Mouse (Mus musculus): ENCODE measurements around the gene Akap1.

The Akap1 gene

DNA sequence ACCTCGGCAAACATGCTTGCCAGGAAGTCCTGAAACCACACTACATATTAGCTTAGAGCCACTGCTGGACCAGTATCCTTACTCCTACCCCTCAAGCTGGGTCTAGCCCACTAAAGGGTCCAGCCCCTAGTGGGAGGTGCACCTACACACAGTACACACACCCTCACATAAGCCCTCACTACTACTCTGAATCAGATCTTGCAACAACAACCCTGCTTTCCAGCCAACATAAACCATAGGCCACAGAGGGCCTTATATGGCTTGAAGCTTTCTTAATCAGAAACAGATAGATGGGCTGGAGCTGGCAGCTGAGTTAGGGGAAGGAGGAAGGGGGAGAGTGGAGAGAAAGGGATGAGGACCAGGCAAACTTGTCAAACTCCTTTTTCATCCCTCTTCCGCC lies 8.0 kb downstream of the Akap1 start:
- ChIA-PET CTCF (interaction anchor here in 3 of 4 experiments (0.6 to 2.4 kb wide), 3 partner anchors 8 to 445 kb away, joined by 3 to 9 read pairs (median 7); no protein-coding TSS in a partner anchor), POLR2A (interaction anchor here in 3 of 4 experiments (0.5 to 13.4 kb wide), 25 partner anchors 5 to 137 kb away, joined by 3 to 210 read pairs (median 5); partner anchors contain the start of genes Akap1 (in 2 of the 3), Coil (in 1 of the 3) and Scpep1 (in 1 of the 3))

DNA sequence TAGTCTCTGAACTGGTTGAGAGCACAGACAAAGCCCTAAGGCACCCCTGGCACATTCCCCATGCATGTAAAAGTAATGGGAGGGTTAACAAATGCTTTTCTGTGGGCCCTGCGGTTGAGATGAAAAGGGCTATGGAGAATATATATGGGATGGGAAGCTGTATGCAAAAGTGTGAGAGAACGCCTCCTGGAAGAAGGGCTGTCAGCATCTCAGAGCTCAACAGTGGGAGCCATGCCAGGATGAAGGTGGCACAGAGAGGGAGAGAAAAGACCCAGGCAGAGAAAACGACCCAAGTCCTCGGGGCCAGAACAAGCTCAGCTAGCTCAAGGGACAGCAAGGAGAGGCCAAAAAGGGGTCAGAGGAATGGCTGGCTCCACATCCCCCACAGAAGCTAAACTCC lies 8.6 kb downstream of the Akap1 start:
- ChIA-PET POLR2A (interaction anchor here in 3 of 4 experiments (0.6 to 13.4 kb wide), 18 partner anchors 8 to 203 kb away, joined by 3 to 210 read pairs (median 4); partner anchors contain the start of genes Akap1 (in 2 of the 3), Coil (in 1 of the 3) and Scpep1 (in 1 of the 3)), CTCF (interaction anchor here in 2 of 4 experiments (0.6 to 1.0 kb wide), 2 partner anchors 210 to 444 kb away, joined by 3 to 7 read pairs; no protein-coding TSS in a partner anchor)

DNA sequence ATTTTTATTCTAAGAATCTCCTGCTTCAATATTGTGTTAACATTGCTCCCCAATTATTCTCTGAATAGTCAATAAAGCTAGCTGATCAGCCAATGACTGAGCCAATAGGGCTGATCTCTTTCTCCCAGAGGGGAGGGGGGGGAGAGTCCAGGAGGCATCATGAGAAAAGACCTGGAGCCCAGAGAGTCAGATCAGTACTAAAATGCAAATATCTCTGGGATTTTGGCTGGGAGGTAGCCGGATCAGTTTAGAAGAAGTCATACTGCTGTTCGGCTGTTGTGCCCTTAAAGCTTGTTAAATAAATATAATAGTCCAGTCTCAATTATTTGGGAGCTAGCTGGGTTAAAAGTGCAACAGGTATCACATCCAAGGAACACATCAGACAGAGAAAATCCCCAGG lies 10.8 kb downstream of the Akap1 start:
- POLR2A ChIA-PET, result interaction anchor here in 3 of 4 experiments (0.6 to 13.4 kb wide), 15 partner anchors 6 to 1427 kb away, joined by 3 to 210 read pairs (median 4); partner anchors contain the start of genes Akap1 (in 2 of the 3) and Coil (in 1 of the 3)
- CTCF ChIA-PET, result interaction anchor here in 1 of 4 experiments (0.6 kb wide), 1 partner anchor 115 kb away, joined by 5 read pairs; no protein-coding TSS in a partner anchor

DNA sequence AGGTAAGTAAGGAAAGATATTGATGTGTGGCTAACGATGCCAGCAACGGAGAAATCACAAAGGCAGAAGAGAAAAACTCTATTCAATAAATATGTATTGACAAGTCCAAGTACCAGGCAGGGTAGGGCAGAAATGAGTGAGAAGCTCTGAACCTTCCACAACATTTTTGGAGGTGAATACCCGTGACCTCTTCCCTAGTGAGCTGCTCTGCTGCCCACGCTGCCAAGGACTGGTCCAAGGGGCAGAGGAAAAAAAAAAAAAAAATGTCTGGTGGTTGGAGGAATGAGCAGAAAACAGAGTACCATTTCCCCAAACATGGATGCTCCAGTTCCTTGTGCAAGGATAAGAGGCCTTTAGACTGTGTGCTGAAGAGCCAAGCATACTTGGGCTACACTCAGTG lies 11.6 kb downstream of the Akap1 start:
- ChIA-PET POLR2A (interaction anchor here (0.9 to 13.4 kb wide), 8 partner anchors 6 to 416 kb away, joined by 3 to 210 read pairs (median 6); partner anchors contain the start of gene Akap1 (in 2 of the 4)), CTCF (interaction anchor here in 1 of 4 experiments (0.6 kb wide), 1 partner anchor 115 kb away, joined by 5 read pairs; no protein-coding TSS in a partner anchor)

DNA sequence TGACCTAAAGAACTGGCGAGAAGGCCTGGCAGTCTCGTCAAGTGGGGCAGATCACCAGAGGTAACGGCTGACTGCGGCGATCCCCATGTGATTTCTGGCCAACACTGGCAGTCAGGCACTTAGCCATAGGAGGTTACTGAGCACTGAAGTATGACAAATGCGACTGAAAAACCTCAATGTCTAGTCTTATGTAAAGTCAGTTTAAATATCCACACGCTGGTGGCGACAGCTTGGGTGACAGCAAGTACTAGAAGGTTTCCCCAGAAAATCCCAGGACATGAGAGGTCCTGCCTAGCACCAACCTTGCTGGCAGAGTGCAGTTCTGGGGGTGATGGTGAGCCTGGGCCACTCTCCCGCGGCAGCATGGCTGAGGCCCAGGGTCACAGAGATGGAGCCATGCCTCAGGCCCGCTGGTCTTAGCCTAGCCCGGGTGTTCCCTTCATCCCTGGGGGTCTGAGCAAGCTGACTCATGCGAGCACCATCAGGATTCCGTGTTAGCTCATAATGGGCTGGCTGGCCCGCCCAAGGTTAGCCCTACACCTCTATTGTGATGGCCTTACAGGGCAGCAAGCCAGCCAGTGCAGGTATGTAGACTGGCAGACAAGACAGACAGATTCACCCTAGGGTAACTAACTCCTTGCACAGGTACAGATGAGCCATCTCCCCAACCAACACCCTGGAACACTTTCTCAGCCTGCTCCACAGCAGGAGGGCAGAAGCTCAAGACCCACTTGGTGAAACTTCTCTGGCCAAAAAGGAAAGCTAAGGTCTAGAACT lies 13.1 kb downstream of the Akap1 start:
- ChIA-PET POLR2A (interaction anchor here (0.6 to 10.0 kb wide), 20 partner anchors 8 to 693 kb away, joined by 3 to 210 read pairs (median 4); partner anchors contain the start of genes Akap1 (in 2 of the 4) and Coil (in 1 of the 4)), CTCF (interaction anchor here in 3 of 4 experiments (0.5 to 1.5 kb wide), 7 partner anchors 13 to 877 kb away, joined by 3 to 9 read pairs (median 3); partner anchors contain the start of gene Akap1 (in 1 of the 3))

DNA sequence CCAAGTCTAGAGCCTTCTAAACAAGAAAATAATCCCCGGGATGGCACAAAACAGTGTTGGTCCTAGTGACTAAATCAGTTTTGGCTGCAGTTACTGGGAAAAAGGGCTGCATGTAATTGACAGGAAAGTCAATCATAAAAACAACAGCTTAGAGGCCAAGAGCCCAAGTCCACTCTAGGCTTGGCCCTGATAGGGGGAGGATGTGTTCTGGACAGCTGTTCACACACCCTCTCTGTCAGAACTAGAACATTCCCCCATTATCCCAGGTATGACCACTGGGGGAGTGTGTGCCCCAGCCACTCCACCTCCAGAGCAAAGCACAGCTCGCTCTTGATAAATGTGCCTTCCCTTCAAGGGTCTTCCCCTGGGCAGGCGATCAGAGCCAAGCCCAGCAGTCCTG lies 14.7 kb downstream of the Akap1 start:
- CTCF ChIA-PET, result interaction anchor here in 3 of 4 experiments (1.0 to 2.2 kb wide), 9 partner anchors 10 to 127 kb away, joined by 3 to 13 read pairs (median 6); partner anchors contain the start of gene Scpep1 (in 1 of the 3)

DNA sequence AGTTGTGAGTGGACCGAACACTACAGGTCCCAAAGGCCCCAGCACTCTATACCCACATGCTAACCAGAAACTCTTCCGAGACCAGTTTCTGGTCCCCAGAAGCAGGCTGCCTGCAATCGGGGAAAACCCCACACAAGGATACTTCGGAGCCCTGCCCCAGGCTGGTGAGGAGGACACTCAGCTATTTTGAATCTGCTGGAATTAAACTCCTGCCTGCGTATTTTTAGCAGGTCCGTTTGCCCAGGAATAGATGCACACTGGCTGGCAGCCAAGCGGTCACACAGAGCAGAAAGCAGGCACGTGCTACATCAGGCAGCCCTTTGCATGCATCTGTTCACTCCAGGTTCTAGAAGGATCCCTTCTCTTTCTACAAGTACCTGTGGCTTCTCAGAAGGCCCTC lies 15.1 kb downstream of the Akap1 start:
- ChIA-PET POLR2A (interaction anchor here in 3 of 4 experiments (0.5 to 10.0 kb wide), 25 partner anchors 10 to 1098 kb away, joined by 3 to 210 read pairs (median 4); partner anchors contain the start of genes Akap1 (in 2 of the 3) and Coil (in 2 of the 3)), CTCF (interaction anchor here (0.6 to 2.2 kb wide), 29 partner anchors 8 to 172 kb away, joined by 3 to 13 read pairs (median 3); partner anchors contain the start of gene Scpep1 (in 1 of the 4))

More for the DNA sequence above, 14.7 kb downstream of the Akap1 start:
- POLR2A ChIA-PET, result interaction anchor here in 3 of 4 experiments (0.9 to 10.0 kb wide), 15 partner anchors 10 to 205 kb away, joined by 3 to 210 read pairs (median 4); partner anchors contain the start of genes Akap1 (in 2 of the 3), Coil (in 2 of the 3) and Scpep1 (in 1 of the 3)

DNA sequence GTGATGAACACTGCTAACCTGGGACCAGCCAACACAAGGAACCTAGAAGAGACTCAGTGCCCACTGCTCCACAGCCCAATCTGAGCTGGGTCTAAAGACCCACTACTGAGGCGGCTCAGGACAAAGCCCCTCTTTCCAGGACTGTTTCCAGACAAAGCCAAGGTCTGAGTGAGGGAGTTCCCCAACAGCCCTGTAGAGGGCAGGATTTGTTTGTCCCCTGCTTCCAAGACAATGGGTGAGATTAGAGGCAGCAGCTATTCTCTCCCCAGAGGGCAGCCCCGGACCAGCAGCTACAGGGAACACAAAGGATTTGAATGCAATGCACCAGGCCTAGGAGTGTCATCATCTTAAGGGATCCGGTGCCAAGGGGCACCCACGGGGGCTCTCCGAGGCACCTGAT lies 15.8 kb downstream of the Akap1 start:
- CTCF ChIA-PET, result interaction anchor here (0.5 to 2.2 kb wide), 32 partner anchors 9 to 613 kb away, joined by 3 to 13 read pairs (median 4); partner anchors contain the start of gene Scpep1 (in 1 of the 4)

DNA sequence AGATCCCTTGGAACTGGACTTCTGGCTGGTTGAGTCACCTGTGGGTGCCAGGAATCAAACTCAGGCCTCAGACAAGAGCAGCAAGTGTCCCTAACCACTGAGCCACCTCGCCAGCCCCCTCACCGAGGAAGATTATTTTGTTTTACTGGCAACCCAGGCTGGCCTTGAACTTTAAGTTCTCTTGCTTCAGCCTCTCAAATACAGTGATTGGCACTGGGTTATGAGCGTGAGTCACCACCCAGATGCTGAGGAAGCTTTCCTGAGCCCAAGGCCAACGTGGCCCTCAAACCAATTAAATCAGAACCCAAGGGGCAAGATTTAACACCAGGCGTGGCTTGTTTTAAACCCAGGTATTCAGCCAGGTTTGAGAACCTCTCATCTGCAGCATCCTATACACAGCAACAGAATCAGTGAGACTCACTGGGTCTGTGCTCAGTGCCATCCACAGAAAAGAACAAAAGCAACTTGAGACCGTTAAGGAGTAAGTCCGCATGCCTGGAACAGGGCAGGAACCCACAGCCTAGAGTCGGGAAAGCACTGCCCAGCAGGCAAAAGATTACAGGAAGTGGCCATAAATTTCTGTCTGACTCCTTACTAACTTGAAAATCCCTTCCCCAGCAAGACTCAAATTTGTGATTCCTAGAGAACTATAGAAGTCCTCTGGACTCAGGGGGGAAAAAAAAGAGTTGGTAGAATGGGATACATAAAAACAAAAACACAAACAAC lies 16.9 kb downstream of the Akap1 start:
- ChIA-PET POLR2A (interaction anchor here (0.5 to 10.0 kb wide), 16 partner anchors 8 to 148 kb away, joined by 3 to 210 read pairs (median 4); partner anchors contain the start of genes Akap1 (in 2 of the 4) and Coil (in 1 of the 4)), CTCF (interaction anchor here in 2 of 4 experiments (1.3 to 2.2 kb wide), 4 partner anchors 10 to 146 kb away, joined by 5 to 9 read pairs (median 6); no protein-coding TSS in a partner anchor)

More for the DNA sequence above, 15.8 kb downstream of the Akap1 start:
- POLR2A ChIA-PET, result interaction anchor here (0.5 to 10.0 kb wide), 29 partner anchors 9 to 1098 kb away, joined by 3 to 210 read pairs (median 4); partner anchors contain the start of genes Akap1 (in 2 of the 4) and Coil (in 1 of the 4)

DNA sequence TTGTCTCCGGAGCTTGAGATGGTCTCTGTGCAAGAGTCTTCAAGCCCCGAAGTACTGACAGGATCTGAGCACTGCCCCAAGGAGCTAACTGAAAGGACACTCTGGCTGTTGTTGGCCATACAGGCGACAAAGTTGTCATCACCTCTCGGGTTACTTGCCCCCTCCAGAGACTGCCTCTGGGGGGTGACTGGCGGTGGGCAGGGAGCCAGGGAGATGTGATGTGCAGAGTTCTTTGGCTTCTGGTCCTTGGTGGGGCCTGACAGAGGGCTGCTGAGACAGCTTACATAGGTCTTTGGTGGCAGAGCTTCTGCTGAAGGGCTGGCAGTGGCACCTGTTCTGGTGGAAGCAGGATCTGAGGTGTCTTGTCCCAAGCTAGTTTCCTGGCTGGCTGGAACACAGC lies 20.0 kb downstream of the Akap1 start:
- POLR2A ChIA-PET, result interaction anchor here in 3 of 4 experiments (0.6 to 10.0 kb wide), 30 partner anchors 10 to 388 kb away, joined by 3 to 210 read pairs (median 5); partner anchors contain the start of genes Akap1 (in 3 of the 3), Coil (in 1 of the 3) and Scpep1 (in 1 of the 3)
- CTCF ChIA-PET, result interaction anchor here in 3 of 4 experiments (0.5 to 2.4 kb wide), 7 partner anchors 9 to 495 kb away, joined by 3 to 13 read pairs (median 4); no protein-coding TSS in a partner anchor

DNA sequence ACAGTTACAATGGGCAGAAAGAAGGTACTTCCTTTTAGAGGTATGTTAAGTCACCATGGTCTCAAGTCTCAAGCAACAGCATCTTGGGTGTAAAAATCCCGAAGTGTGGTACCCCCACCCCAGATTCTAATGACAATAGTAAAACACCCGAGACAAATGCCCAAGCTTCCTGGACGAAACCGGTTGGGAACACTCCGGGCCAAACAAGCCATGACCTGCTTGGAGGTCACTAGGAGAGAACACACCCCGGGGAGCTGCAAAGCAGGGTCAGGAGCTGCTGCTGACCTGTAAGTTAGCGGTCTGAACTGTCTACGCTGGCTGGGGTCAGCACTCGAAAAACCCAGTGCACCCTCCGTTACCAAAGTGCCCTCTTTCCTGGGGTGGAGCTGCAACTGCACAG lies 21.1 kb downstream of the Akap1 start:
- CTCF ChIA-PET, result interaction anchor here in 2 of 4 experiments (0.9 to 2.4 kb wide), 4 partner anchors 8 to 112 kb away, joined by 3 to 13 read pairs (median 5); partner anchors contain the start of gene Scpep1 (in 1 of the 2)
- POLR2A ChIA-PET, result interaction anchor here (0.5 to 10.0 kb wide), 42 partner anchors 8 to 857 kb away, joined by 3 to 210 read pairs (median 4); partner anchors contain the start of genes Akap1 (in 3 of the 4), Coil (in 1 of the 4) and Scpep1 (in 1 of the 4)

DNA sequence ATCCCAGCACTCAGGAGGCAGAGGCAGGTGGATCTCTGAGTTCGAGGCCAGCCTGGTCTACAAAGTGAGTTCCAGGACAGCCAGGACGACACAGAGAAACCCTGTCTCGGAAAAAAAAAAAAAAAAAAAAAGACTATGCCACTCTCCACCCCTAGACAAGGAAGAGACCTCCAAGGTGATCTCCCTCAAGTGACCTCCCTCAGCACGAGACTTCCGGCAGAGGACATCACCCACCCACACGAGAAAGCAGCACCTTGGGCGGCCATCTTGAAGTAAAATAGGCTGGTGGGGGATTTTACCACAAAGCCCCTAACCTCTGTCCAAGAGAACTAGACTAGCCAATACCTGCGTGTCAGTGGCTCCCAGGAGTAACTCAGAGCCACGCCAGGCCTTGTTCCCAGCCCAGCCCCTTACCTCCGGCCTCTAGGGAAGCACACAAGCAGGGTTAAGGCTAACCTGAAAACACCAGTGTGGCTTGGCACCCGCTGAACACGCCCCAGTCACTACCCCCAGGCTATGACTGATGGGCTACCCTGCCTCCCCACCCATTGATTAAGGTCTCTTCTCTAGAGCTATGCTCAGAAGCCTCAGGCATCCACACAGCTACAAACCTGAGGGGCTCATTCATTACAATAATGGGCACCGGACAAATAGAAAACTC lies 21.9 kb downstream of the Akap1 start:
- ChIA-PET POLR2A (interaction anchor here in 3 of 4 experiments (0.6 to 10.0 kb wide), 24 partner anchors 9 to 681 kb away, joined by 3 to 210 read pairs (median 6); partner anchors contain the start of gene Akap1 (in 2 of the 3)), CTCF (interaction anchor here in 2 of 4 experiments (1.9 to 2.4 kb wide), 2 partner anchors 12 to 19 kb away, joined by 6 to 13 read pairs; no protein-coding TSS in a partner anchor)

DNA sequence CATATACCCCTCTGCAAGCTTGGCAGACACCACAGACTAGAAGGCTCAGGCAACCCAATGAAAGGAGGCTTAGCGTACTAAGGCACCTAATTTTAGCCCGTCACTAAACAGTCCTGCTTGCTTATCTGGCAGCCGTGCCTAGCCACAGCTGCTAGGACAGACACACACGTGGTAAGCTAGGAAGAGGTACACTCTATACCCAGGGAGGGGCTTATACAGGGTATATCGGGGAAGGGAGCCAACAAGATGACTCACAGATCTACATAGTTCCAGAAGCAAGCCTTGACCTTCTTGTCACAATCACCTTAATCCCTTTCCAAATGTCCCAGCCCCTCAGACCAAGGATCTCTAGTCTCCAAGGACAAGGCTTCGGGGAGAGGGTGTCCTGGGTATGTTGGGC lies 23.0 kb downstream of the Akap1 start:
- POLR2A ChIA-PET, result interaction anchor here in 2 of 4 experiments (0.5 to 3.6 kb wide), 18 partner anchors 10 to 132 kb away, joined by 3 to 17 read pairs (median 4); partner anchors contain the start of genes Akap1 (in 1 of the 2) and Scpep1 (in 1 of the 2)
- CTCF ChIA-PET, result interaction anchor here in 1 of 4 experiments (1.0 to 1.5 kb wide), 2 partner anchors 10 to 135 kb away, joined by 3 to 6 read pairs; no protein-coding TSS in a partner anchor

DNA sequence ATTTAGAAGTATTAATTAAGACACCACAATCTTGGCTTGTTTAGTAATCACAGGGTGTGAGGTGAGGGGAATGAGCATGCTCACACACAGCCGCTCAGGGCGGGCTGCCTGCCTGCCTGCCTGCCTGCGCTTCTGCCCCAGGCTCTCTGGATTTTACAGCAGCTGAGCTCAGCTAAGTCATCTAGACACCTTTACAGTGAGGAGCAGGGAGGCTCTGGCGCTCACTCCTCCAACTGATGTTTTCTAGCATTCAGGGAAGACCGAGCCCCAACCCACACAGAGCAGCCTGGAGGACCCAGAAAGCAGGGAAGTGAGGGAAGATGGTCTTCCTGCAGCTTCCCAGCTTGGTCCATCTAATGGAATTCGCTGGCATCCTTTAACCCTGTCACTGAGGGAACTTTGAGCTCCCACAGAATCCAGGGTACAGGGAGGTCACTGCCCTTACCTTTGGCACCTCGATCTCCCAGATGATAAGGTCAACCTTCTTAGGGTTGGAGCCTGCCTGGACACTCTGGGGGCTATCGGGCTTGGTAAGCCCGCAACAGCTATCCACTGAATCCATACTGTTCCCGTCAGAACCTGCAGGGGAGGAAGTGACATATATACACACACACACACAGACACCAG lies 23.5 kb downstream of the Akap1 start:
- CTCF ChIA-PET, result interaction anchor here in 1 of 4 experiments (1.0 to 1.5 kb wide), 2 partner anchors 10 to 135 kb away, joined by 3 to 6 read pairs; no protein-coding TSS in a partner anchor

DNA sequence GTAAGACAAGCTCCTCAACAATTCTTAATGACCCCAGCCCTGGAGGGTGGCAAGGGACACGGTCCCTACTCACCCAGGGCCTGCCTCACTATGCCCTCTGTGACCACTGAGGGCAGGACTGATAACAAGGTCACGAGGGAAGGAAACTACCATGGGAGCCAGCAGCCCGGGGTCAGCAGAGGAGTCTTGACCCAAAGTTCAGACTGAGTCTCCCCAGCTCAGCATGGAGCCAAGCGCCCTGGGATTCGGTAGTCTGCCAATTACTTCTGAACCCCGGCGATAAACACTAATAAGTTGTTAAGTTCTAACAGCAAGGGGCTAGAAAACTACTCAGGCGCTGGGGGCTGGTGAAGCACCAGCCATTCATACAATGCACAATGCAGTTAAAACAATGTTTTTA lies 24.1 kb downstream of the Akap1 start:
- CTCF ChIA-PET, result interaction anchor here in 2 of 4 experiments (0.7 to 1.5 kb wide), 3 partner anchors 9 to 136 kb away, joined by 3 to 6 read pairs (median 3); no protein-coding TSS in a partner anchor
- POLR2A ChIA-PET, result interaction anchor here in 2 of 4 experiments (0.6 to 3.6 kb wide), 16 partner anchors 8 to 128 kb away, joined by 3 to 17 read pairs (median 5); partner anchors contain the start of gene Akap1 (in 1 of the 2)

More for the DNA sequence above, 23.5 kb downstream of the Akap1 start:
- POLR2A ChIA-PET, result interaction anchor here in 2 of 4 experiments (0.6 to 3.6 kb wide), 19 partner anchors 10 to 577 kb away, joined by 3 to 17 read pairs (median 4); partner anchors contain the start of genes Akap1 (in 1 of the 2) and Scpep1 (in 1 of the 2)

Data from embryonic stem cell, embryonic (primary cell).